Mouse (Mus musculus): ENCODE data around the gene Tial1.

DNA sequence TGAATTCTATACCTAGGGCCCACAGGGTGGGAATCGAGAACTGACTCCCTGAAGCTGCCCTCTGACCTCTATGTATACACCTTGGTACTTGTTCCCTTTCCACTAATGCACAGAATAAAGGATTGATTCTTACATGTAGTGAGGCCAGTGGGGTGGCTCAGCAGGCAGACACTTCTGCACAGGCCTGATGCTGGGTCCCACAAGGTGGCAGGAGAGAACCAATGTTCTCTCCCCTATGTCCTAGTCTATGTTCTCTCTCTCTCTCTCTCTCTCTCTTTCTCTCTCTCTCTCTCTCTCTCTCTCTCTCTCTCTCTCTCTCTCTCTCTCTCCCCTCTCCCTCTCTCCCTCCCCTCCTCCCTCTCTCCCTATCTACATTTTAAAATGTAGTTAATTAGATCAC, 28.3 kb downstream of the Tial1 start:
- TF ChIP-seq CTCF (IDR thresholded peaks at IDR 0.05; ENCODE audit: low read depth, low read length) (no peak), POLR2A (IDR thresholded peaks at IDR 0.05; ENCODE audit: borderline replicate concordance, low read depth, low read length) (no peak)

Data from bone marrow macrophage, adult 2 months (primary cell).